Mouse (Mus musculus) urinary bladder, postnatal 36 days (tissue): ENCODE measurements around the gene Hs6st2.

Experiments
- DNase-seq, 2 experiments: peaks; one replicate each; pipeline ENCODE4 v3.0.0; 2022; ENCODE audit warnings: low spot score in 2 of 2, mixed read lengths in 1 of 2

Hs6st2 gene

GRCm38 (mm10) chrX:51349682-51350081 lies 332.0 kb downstream of the Hs6st2 start:
- no peak for DNase-seq

GRCm38 (mm10) chrX:51343595-51343994 lies 338.1 kb downstream of the Hs6st2 start:
- DNase-seq = no peak
